Mouse (Mus musculus): ENCODE results near the gene Tshz2.
A peak's percentile ranks its signal among the peaks of the same experiment; 100 is the strongest.

Gene Tshz2

DNA sequence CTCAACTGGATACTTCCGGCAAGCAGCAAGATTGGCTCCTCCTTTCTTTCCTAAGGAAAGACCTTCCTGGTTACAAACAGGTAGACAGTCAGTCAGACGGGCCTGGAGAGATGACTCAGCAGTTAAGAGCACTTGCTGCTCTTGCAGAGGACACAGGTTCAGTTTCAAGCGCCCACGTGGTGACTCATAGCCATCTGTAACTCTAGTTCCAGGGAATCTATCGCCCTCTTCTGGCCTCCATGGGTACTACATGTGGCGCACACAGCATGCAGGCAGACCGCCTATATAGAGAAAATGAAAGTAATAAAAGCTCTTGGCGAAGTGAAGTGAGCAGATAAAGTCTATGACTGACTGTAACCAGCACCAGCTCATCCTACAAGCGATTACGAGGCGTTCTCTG lies 413.1 kb downstream of the Tshz2 start:
- DNase-seq (ENCODE audit: low spot score in 2 of 2) = no peak

DNA sequence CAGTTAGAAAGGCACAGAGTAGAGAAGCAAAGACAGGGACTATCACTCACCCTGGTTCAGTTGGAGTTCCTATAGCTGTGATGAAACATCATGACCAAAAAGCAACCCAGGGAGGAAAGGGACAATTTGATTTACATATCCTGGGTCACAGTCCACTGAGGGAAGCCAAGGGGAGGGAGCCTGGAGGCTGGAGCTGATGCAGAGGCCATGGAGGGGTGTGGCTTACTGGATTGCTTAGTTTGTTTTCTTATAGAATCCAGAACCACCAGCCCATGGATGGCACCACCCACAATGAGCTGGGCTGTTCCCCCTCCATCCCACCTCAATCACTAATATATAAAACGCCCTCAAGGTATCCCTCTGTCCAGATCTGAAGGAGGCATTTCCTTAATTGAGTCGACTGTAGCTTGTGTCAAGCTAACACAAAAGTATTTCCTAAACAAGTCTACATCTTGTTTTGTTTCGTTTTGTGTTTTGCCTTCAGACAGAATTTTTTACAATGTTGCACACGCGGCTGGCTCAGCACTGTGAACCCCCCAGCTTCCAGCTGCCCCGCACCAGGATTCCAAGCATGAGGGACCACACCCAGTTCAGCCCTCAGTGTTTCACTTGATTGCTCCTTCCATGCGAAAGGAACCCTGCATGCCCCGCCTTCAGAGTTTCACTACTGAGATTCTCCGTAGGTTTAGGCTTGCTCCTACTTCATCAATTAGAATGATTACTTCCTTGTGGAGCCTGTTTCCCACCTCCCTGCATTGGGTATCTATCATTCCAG lies 413.7 kb downstream of the Tshz2 start:
- no peak for DNase-seq (ENCODE audit: low spot score in 2 of 2)

DNA sequence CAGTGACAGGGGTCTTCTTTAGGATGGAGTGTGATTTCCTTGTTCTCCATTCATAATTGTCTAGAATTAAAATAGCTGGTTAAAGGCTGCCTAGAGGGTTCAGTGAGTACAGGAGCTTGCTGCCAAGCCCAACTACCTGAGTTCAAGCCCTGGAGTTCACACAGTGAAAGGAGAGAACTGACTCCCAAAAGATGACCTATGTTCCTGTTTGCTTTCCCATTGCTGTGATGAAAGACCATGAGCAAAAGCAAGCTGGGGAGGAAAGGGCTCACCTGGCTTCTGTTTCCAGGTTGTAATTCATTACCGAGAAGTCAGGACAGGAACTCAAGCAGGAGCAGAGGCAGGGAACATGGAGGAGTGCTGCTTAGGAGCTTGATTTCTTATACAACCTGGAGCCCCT lies 416.0 kb downstream of the Tshz2 start:
- DNase-seq (ENCODE audit: low spot score in 2 of 2) = no peak

DNA sequence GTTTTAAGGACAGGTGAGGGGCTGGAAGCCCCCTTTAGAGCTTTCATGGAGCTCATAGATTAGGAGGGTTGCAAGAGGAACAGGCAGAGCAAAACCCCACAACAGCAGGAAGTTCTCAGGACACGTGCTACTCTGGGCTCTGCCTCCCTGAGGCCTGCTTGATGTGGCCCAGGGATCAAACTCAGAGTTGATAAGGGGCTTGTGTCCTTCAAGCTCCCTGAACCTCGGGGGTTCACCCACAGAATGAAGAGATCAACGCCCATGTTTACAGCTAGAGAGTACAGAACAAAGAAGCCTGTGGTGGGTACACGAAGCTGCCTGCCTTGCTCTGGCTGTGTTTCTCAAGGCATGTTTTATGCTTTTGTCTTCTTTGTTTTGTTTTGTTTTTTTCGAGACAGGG lies 417.8 kb downstream of the Tshz2 start:
- DNase-seq (ENCODE audit: low spot score in 2 of 2) = no peak

DNA sequence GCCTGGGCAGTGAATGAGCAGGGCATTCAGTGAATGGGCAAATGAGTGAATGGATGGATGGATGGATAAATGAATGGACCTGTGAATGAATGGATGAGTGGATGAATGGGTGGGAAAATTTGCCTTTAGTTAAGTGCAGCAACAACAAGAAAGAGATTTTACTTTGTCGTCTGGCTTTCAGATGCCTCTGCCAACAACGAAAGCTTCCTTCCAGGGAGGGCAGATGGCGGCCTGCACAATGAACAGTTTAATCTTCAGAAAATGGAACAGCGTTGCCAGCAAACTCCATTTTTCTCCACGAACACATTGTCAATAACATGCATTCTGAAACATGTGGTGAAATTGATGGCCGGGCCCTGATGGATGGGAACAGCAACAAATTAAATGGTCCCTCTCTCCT lies 418.6 kb downstream of the Tshz2 start:
- peak in 1 of 2 experiments; percentile 14 for DNase-seq (ENCODE audit: low spot score in 2 of 2)

DNA sequence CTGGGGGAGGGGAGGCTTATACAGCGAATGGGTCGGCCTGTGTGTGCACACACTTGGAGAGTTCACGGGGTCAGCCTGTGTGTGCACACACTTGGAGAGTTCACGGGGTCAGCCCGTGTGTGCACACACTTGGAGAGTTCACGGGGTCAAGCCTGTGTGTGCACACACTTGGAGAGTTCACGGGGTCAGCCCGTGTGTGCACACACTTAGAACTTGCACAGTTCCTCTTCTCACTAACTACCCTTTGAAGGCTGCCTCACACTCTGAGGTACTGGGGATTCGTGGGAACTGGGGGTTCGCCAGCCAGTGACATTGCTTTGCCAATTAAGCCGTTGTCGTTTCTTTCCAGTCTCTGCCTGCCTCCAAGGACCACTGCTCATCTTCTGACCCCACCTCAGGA lies 422.1 kb downstream of the Tshz2 start:
- DNase-seq (ENCODE audit: low spot score in 2 of 2) = no peak

DNA sequence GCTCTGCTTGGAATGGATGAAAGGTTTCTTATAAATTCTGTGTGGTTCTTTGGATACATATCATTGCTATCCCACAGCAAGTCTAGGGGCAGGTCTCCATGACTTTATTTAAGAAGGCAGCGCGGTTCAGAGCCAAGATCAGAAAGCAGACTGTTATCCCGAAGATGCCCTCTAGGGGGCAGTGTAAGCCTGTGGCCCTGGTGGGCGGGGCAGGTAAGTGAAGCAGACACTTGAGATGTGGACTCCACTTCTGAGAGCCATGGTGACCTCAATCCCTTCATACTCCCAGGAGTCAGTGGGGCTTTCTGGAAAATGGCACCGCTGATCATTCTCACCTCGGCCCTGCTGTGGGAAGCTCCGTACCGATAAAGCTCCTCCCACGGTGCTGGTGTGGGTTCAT lies 422.6 kb downstream of the Tshz2 start:
- peak in 1 of 2 experiments; percentile 9 for DNase-seq (ENCODE audit: low spot score in 2 of 2)

DNA sequence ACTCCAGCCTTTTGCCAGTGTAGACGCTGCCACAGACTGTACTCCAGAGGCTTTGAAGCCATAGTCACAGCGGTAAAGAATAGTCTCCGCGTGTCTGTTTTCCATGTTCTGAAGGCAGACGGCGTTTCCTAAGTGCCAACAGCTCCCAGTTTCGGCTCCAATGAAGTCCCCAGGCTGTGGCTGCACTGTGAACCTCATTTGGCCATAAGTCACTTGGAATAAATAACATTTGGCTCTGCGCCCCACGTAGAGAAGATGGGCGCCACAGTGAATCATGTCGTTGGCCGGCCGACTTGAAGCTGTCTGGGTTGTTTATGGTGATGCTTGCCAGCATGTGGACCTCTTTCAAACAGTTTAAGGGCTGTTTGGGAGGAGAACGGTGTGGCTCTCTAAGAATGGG lies 426.0 kb downstream of the Tshz2 start:
- no peak for DNase-seq (ENCODE audit: low spot score in 2 of 2)

DNA sequence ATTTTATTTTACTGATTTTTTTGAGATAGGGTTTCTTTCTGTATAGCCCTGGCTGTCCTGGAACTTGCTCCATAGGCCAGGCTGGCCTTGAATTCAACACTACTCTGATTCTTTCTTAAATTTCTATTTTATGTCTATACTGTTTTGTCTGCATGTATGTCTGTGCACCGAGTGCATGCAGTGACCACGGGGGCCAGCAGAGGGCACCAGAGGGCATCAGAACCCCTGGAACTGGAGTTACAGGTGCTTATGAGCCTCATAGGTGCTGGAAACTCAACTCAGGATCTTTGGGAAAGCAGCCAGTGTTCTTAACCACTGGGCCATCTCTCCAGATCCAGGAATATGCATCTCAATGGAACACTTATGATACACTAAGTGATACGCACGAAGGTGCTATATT lies 427.3 kb downstream of the Tshz2 start:
- no peak for DNase-seq (ENCODE audit: low spot score in 2 of 2)

DNA sequence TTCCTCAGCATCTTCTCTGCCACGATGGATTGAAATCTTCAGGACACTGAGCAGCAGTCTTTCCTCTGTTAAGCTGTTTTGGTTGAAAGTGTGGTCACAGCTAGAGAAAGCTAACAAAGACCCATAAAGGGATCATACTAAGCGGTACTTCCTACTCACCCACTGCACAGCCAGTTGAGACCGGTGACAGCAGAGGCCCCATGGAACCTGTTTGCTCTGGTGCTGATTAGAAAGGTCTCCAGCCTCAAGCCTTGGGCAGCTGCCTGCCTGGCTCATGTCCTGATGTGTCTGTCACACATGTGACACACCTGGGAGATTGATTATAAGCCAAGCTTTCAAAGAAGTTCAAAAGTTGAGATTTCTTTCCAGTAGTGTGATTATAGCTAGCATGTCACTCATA lies 429.6 kb downstream of the Tshz2 start:
- DNase-seq (ENCODE audit: low spot score in 2 of 2) = no peak

DNA sequence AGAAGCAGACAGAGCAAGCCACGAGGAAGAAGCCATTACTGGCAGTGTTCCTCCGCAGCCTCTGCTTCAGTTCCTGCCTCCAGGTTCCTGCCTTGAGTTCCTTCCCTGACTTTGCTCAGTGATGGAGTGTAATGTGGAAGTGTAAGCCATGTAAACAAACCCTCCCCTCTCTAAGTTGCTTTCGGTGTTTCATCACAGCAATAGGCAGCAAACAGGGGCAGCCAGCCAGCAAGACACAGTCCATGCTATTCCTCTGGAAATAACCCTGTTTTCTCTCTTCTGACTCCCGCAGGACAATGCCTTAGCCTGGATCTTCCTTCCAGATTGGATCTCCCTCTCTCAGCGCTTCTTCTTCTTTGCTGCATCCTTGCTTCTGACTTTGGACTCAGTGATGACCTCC lies 437.2 kb downstream of the Tshz2 start:
- DNase-seq (ENCODE audit: low spot score in 2 of 2) = no peak

DNA sequence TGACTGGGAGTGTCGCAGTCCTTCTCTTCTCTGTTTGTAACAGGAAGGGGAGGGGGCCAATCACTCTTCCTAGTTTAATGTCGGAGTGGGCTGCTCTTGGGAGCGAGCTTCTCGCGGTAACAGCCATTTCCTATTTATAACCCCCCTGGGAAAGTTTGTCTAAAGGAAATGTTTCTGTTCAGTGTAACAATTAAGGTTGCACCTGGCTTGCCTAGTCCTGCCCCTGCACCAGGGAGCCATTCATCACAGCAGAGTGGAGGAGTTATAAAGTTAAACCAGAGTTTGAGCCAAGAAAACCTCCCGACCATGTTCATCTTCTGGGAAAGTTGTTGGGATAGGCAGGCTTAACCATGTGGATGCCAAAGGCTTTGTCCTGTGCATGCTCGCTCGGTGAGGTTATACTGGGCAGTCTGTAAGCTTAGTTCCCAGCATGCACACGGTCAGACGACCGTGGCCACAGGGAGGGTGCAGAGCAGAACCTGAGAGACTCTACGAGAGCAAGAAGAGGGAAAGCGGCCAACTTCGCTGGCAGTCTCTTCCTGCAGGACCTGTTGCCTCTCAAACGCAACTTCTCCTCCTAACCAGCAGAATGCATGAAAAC lies 437.9 kb downstream of the Tshz2 start:
- DNase-seq (ENCODE audit: low spot score in 2 of 2) = no peak

DNA sequence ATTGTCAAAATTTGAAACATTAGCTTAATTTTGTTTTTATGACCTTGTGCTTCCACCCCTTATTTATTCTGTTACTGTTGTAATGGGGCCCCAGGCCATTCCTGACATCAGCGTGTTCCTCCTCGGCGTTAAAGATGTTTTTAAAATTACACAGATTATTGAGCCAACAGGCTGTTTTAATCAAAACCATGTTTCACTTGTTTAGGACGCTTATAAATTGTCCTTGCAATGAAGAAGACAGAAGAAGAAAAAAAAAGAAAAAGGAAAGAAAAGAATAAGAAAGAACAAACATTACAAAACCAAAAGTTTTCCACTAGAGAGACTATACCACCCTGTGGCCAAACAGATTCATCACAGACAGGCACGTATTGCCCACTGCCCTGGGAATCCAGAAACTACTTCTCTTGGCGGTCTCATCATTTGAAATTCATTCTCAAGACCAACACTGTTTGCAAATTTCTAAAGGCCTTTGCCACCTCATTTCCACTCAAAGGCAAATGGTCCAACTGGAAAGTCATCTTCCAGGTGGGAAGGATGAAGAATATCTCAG lies 444.2 kb downstream of the Tshz2 start:
- no peak for DNase-seq (ENCODE audit: low spot score in 2 of 2)

DNA sequence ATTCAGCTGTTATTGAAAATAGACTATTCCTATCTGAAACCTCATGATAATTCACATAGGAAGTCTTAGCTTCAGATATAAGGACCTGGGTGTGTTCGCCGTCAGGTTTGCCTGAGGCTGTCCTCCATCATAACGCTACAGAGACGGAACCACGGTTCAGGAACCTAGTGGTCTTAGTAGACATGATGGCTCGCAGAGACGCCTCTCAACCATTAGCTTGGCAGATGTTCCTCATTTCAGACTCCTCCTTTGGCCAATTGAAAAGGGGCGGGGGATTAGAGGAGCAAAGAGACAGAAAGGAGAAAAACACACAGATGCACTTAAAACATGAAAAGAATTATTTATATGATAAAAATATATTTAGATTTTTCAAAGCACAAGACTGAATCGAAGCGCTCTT lies 445.2 kb downstream of the Tshz2 start:
- DNase-seq (ENCODE audit: low spot score in 2 of 2) = no peak

DNA sequence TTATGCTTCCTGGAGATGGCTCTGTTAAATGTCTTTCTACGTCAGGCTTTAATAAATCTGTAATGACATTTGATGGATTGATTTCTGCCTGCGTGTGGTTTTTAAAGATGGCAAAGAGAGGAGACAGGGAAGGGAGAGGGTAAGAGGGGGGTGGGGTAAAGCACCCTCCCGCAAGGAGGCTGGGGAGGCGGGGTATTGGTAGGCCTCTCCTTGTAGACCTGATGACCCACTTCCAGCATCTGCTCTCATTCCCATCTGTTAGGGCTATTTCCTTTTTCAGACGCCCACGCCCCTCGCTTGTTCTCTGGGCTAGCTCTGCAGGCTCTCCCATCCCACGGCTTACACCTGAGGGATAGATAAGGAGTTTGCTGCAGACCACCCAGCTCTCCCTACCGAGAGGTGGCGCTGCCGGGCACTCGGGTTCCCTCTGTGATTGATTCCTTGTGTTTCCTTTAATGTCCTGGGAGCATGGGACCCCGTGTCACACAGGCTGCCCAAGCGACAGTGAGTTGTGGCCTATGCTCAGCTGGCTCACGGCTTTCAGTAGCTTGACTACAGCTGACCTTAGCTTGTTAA lies 445.7 kb downstream of the Tshz2 start:
- DNase-seq (ENCODE audit: low spot score in 2 of 2) = no peak

DNA sequence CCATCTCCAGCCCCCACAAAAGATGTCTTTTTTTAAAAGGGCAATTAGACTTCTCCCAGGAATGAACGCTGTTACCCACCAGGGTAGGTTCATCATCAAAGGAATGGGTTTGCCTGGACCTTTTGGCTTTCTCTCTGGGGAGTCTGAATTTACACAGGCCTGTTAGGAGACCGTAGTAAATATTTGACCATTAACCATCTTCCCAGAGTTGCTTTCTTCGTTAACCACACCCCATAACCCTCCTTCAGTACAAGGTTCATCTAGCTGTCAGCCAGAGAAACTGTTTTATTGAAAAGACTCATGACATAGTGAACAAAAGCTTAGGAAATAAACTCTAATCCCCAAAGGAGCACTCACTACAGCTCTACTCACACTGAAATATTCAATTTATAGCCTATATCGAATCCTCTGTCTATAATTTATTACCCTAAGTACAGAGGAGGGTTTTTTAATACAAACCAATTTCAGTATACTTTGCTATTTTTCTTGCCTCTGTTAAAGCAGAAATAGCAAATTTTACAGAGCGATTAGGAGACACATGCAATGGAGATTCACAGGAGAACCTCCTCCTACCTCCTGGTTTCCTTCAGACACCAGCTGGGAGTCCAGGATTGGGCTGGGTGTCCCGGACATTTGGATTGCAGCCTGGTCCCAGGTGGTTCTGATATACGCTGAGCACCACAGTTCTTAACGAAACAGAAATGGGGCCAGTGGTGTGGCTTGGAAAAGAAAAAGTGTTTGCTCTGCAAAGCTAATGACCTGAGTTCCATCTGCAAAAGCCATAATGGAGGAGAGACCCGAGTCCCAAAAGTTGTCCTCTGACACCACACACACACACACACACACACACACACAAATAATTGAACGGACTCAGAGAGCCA lies 459.0 kb downstream of the Tshz2 start:
- DNase-seq (ENCODE audit: low spot score in 2 of 2) = no peak

DNA sequence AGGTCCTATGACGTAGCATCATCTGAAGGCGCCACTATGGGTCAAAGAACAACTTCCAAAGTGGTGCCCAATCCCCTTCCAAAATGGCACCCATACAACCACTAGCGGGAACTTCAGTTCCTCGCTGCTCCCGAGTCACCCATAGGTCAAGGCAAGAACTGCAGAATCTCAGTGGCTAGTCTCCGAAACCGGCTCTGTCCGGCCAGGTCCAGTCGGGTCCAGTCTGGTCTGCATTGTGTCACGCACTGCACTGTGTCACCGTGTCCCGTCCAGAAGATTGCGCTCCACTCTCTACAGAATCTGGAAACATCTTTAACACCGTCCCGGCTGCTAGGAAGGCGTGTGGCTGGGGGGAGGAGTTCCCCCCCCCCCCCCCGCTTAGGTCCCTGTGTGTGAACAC lies 461.4 kb downstream of the Tshz2 start:
- no peak for DNase-seq (ENCODE audit: low spot score in 2 of 2)

DNA sequence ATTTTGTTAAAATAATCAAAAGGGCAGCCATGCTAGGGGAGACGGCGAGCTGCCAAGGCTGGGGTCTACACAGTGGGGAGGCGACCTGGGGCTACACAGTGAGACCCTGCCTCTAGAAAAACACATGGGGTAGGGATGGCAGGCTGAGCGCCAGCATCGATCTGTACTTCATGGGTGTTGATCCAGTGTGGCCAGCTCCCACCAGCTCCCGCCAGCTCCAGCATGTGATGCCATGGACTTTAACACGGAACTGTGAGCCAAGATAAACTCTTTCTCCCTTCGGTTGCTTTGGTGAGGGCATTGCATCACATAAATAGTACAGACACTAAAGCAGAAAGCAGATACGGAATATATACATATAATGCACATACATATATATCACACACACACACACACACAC lies 462.1 kb downstream of the Tshz2 start:
- no peak for DNase-seq (ENCODE audit: low spot score in 2 of 2)

DNA sequence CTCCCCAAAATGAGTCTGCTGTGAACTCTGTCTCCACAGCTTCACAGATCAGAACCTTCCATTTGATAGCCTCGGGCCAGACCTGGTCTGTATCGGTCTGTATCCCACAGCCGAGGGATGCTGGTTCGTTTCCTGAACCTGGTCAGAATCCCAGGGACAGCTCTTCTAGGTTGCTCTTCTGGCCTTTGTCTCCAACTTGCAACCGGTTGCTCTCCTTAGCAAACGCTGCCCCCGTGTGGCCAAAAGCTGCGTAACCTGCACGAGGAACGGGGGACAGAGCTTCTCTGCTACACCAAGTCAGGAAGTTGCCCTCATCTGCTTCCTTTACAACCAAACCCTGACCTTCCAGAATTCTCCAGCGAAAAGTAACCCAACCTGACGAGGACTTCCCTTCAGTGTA lies 468.3 kb downstream of the Tshz2 start:
- peak; percentile 16 to 90 for DNase-seq (ENCODE audit: low spot score in 2 of 2)

DNA sequence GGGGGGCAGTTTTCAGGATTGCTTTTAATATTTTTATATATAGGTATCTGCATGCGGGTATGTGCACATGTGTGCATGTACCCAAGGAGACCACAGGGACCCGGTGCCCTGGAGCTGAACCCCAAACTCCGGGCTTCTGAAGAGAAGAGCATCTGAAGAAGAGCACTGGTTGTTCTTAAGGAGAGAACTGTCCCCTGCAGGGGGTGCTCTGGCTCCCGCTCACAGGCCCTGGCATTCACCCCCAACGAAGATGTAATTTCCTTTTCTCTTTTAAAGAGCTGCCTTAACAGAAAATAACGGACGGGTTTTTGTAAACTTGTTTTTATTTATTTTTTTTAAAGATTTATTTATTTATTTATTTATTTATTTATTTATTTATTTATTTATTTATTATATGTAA lies 469.1 kb downstream of the Tshz2 start:
- DNase-seq (ENCODE audit: low spot score in 2 of 2) = no peak

DNA sequence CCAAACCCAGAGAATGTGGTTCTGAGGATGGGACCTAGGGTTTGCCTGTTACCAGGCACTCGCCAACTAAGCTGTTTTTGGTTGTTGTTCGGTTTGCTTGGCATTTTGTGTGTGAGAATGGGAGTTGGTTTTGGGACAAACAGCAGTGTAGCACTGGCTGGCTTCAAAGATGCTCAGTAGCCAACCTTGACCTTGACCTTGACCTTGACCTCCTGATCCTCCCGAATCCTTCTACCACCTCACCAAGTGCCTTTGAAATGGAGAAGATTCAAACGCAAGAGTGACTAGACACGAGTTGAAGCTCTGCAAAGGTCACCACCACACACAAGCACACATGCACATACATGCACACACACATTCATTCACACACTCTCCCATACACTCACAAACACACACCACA lies 470.5 kb downstream of the Tshz2 start:
- no peak for DNase-seq (ENCODE audit: low spot score in 2 of 2)

DNA sequence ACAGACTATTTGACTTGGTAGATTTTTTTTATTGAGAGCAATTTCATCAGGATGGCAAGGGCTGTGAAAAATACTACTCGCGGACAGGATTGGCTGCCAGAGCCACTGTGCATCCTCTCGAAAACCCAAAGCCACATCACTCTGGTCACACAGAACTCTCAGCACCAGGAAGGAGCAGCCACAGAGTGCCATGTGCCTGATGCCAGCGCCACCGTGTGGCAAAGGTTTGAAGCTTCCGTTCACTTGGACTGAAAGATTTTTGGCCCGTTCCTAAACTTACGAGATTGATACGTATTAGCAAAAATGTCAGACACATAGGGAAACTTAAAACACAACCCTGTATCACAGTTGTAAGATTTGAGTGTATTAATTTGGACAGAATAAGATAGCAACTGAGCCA lies 471.0 kb downstream of the Tshz2 start:
- peak in 1 of 2 experiments; percentile 61 for DNase-seq (ENCODE audit: low spot score in 2 of 2)
